Mouse (Mus musculus): ENCODE results near the gene Cplx1.

DNA sequence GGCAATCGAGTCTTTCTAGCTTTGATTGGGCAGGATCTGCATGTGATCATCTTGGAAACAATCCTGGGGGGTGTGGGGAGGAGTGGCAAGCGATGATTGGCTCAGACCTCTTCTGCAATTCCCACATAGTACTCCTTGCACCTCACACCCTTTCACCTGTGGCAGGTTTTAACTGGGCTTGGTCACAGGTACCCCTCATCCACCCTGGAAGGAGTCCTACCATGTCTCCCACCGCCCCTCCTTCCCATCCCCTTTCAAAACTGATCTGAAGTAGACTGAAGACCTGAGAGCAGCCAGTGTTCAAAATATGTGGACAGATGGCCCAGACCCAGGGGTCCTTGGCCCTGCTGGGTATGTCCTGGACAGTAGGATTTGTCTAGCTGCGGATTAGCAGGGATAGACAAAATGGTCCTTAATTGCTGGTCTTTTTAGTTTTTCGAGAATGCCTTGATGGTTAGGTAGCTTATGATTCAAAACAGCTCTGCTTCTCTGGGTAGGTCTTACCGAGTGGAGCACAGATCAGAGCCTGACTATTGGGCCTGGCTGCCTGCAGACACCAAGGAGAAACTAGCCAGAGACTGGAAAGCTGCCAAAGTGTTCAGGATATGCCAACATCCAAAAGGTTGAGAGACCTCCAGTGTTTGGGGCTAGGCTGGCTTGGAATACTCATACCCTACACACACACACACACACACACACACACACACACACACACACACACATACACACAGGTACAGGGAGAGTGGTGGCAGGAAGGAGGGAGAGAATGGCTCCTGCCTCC lies 34.1 kb downstream of the Cplx1 start:
- TF ChIP-seq TAL1 (IDR thresholded peaks at IDR 0.05; ENCODE audit: low read length) = no peak
- TF ChIP-seq GATA1 (IDR thresholded peaks at IDR 0.05; ENCODE audit: low read length) = no peak
